Mouse (Mus musculus) embryo, embryonic 10.5 days (tissue): ENCODE measurements around the gene Cog8.
A peak's percentile ranks its signal among the peaks of the same experiment; 100 is the strongest.
"Not testable (repeated sequence)": the region's sequence is repeated elsewhere in the genome, so short reads cannot be mapped to it uniquely, and the experiment has no call there.

ENCODE experiments used
- DNase-seq: peaks from one replicate; pipeline ENCODE4 v3.0.0-alpha.2; 2015; ENCODE audit warnings: low spot score

Gene Cog8

DNA sequence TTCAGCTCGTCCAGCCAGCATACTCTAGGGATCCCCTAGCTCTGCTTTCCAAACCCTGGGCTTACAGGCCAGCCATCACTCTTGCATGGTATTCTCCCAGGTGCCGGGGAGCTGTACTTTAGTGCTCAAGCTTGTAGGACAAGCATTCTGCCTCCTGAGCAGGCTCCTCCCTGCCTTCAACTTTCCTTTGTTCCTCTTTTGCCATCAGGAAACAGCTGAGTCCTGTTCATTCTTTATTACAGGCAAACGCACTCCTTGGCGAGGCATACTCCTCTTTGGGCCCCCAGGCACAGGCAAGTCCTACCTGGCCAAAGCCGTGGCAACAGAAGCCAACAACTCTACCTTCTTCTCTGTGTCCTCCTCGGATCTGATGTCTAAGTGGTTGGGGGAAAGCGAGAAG lies 15.9 kb downstream of the Cog8 start:
- DNase-seq, result no peak

DNA sequence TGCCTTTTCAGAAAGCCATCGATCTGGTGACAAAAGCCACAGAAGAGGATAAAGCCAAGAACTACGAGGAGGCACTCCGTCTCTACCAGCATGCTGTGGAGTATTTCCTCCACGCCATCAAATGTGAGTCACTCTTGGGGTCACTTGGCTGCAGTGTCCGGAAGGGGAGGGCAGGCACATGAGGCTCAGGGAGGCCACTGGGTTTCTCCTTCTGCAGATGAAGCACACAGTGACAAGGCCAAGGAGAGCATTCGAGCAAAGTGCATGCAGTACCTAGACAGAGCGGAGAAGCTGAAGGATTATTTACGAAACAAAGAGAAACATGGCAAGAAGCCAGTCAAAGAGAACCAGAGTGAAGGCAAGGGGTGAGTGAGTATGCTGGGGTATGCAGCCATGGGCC lies 19.9 kb downstream of the Cog8 start:
- DNase-seq, result no peak

DNA sequence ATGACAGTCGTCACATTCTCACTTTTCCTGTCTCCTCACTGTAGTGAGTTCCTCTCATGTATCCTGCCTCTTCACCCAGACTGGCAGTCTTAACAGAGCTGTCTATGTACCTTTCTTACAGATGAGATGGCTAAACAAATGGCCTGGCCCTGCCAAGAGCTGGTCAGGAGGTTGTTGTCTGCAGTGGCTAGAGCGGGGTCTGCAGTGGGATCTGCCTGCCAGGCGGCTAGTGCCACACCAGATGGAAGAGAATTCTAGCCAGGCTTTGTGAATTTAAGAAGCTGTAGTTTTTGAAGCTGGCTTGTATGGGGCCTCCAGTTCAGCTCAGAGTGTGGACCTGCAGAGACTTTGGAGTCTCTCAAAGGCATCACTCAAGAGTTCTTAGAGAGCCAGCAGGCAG lies 20.8 kb downstream of the Cog8 start:
- no peak for DNase-seq

DNA sequence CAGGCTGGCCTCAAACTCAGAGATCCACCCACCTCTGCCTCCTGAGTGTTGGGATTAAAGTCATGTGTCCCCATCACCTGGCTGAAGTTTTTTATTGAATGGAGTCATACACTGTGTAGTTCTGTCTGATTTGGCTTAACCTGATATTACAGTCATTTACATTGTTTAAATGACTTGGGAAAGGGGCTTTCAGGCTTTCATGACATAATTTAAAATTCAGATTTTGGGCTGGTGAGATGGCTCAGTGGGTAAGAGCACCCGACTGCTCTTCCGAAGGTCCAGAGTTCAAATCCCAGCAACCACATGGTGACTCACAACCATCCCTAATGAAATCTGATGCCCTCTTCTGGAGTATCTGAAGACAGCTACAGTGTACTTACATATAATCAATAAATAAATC lies 22.9 kb downstream of the Cog8 start:
- not testable (repeated sequence) for DNase-seq

DNA sequence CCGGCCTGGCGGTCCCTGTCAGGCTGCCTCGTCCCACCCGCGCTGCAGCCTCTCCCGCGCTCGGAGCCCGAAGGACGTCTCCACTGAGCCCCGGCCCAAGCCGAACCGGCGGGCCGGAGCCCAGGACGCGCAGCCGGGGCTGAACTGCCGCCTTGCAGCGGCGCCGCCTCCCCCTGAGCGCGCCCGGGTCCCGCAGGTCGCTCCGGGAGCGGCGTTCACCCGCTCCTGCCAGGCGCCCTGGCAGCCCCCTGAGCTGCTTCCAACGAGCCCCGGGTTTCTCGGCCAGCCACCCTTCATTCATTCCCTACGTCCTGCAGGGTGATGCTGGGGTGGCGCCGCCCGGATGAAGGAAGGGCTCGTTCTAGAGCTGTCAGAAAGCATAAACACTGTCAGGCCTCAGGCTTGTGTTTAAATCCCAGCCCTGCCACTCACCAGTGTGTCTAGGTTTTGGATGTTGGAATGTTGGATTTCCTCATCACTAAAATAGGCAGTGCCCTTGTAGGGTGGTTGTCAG lies 24.9 kb downstream of the Cog8 start:
- peak; percentile 20 for DNase-seq

DNA sequence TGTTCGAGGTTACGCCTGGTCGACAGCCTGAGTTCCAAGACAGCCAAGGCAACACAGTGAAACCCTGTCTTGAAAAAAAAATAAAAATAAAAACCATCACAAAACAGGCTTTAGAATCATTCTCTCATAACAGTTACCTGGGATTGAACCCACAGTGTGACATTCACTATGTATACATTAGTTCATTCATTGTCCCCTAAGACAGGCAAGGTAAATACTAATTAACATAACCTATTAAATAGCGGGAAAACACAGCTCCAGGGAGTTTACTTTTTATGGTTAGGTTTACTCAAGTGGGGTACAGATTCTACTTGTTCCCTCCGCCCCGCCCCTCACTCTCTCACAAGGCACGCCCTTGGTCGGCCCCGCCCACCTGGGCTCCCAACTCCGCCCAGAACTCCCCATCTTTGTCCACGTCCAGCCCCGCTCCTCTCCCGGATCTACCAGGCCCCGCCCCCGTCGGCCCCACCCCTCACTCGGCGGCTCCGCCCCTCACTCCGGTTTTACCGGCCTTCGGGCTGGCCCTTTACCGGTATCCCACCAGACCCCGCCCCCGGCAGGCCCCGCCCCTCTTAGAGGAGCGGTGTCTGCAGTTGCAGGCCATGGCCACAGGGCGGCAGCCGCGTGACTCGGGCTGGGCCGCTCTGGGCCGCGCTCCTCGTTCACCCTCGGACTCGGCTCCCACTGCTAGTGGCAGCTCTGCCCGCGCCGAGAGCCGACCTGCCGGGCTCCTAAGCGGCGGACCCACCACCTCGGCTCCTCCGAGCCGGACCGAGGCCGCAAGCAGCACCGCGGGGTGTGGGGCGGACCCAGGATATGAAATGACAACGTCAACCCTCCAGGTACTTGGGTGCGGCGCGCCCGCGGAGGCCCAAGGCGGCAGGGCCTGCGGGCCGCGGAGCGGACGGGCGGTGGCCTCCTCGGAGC lies 25.6 kb downstream of the Cog8 start, which contains the start of gene Vps4a:
Gene Vps4a, plus strand, starts transcription at position 573 of the 927 bp plus-strand sequence.
- peak; percentile 96 for DNase-seq

DNA sequence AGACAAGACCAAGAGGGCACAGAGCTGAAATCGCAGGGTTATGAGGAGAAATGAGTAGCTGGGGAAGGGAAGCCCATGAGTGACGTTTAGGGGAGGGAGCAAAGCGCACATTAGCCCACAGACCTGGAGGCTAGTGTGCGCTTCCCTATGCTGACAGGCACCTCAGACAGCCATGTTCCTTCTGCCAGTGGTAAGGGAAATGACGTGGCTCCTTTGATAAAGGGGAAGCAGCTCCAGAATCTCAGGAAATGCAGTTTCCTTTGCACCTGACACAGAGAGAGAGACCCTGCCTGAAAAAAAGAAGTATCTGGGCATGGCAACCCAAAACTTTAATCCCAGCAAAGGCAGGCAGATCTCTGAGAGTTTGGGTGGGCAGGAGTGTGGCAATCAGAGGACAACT lies 26.4 kb downstream of the Cog8 start:
- DNase-seq, result no peak

DNA sequence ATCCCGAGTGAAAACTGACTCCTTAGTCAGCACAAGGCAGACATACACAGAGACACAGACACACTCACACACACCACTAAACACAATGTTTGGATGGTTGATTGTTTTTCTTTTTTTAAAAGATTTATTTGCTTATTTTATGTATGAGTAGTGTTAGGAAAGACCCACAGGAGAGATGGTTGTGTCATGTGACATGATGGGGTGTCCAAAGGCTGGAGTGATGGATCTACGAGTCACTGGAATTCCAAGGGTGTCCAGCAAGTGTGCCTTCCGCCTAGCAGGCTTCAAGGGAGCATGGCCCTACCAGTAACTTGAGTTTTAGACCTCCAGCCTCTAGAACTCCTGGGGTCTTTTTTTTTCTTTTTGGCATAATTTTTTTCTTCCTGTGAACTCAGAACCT lies 27.2 kb downstream of the Cog8 start:
- DNase-seq, result no peak

DNA sequence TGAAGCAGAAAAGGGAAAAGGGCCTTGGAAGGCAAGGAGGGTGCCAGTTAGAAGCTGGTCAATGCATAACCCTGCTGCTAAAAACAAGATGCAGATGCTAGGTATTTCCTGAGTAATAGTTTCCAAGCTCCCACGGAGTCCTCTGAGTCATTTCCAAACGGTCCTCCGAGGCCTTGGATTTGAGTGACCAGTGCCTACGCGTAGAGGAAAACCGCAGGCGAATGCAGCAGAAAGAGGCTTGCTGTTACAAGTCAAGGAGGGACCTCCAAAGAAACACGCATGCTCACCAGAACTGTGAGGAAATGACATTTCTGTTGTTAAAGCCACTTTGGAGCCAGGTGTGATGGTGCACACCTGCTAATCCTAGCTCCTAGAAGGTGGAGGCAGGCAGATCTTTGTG lies 33.0 kb downstream of the Cog8 start:
- no peak for DNase-seq

DNA sequence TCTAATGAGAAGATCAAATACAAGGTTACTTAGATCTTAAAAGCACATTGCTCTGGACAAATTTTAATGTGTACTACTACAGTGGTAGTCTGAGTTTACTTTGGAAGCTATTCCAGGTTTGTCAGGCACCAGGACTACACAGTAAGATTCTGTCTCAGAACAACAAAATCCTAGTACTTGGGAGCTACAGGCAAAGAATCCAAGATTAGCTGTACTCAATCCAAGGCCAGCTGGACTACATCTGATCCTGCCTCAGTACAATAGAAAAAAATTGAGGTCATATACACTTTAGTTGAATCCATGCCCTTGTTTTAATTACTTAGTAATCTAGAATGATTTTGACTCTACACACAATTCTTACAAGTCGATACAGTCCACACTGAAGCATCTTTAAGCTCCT lies 41.6 kb downstream of the Cog8 start:
- DNase-seq, result no peak

DNA sequence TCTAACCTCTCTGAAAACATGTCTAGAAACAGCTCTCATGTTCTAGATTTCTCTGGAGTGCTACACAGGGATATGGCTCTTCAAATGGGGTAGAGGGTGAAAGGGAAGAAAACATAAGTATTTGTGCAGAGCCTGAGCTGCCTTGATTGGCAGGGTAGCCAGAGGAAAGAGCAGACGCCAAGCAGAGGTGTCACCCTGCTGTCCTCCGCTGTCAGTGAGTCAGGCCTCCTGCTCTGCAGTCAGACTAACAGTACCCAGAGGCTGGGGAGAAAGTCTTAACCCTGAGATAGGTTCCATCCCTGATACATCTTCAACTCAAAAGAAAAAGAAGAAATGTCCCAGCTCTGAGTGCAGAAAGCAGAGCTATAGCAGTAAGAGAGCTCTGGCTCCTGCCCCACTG lies 43.8 kb downstream of the Cog8 start:
- no peak for DNase-seq

DNA sequence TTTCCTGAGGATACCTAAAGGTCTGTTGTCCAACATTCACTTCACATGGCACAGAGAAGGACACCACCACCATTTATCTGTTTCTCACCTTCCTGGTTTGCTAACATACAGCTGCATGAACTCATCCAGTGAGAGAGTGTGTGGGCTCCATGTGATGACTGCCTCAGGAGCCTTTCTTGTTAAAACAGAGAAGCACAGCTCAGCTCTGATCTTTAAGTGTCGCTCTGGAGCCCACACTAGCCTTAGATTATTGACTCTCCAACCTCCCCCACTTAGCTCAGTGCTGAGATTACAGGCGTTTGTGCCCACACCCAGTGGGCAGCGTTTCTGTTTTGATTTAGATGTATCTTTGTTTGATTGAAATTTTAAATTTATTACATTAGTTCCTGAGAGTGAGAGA lies 48.7 kb downstream of the Cog8 start:
- no peak for DNase-seq

DNA sequence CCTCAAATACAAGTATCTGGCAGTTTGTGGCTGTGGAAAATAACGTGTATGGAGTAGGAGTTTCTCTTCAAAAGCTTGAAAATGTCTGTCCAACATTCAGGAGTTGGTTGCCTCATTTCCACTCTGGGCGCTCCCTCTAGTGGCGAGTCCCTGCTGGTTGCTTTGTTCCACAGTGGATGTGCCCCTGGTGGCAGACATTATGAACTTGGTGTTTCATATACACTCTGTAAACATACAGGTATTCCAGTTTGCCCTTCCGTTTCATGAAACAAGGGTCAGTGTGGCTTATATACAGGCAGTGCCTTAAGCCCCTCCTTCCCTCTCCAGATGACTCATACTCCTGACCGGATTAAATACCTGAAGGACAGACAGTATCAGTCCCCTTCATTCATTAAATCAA lies 54.0 kb downstream of the Cog8 start:
- peak; percentile 92 for DNase-seq

DNA sequence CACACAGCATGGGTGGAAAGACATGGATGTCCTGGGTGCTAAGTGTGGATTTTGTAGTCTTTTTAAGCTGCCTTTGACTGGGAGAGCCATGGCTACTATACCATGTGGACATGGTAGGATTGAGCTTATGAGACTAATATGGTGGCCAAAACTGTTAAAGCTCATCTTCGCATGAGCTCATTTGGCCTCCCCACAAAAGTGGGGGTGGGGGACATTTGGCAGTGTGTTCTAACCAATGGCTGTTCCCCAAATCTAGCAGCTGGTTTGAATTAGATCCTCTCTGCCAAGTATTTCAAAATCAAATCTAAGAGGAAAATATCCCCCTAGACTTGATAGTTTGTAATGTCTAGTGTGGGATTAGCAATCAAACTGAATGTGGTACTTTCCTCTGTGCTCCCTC lies 57.4 kb downstream of the Cog8 start:
- no peak for DNase-seq

DNA sequence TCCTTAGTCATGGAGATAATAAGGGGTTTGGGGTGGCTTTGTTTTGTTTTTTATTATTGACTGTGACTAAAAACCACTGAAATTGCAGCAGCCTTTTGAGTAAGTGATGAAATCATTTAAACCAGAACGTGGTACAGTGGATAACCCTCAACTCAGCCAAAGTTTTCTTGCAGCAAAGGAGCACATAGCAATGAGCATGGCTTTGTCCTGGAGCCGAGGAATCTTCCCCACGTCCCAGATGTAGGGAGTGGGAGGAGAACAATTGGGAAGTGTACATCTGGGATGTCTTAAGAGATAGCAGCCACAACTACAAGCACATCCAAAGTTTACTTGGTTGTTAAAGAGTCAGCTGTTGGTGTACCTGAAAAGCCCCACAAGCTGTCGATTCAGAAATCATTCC lies 59.1 kb downstream of the Cog8 start:
- no peak for DNase-seq

DNA sequence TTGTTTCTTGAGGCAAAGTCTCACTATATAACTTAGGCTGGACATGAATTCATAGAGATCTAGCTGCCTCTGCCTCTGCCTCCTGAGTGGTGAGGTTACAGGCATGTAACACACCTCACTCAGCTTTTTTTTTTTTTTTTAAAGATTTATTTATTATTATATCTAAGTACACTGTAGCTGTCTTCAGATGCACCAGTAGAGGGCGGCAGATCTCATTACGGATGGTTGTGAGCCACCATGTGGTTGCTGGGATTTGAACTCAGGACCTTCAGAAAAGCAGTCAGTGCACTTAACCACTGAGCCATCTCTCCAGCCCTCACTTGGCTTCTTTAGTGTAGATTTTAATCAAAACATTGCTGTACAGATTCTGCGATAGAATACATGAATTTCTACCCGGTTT lies 60.1 kb downstream of the Cog8 start:
- not testable (repeated sequence) for DNase-seq
